Mouse (Mus musculus) cerebellum, postnatal 14 days (tissue): ENCODE measurements at regions not wholly inside any gene's neighbourhood (a gene's known extent, or its start where the extent isn't known, plus 50 kb on each side); places are given as distances from the start of the nearest gene placed in this dataset.
A peak's percentile ranks its signal among the peaks of the same experiment; 100 is the strongest.

Source experiments
- DNase-seq, 2 experiments: peaks; one replicate each; pipeline ENCODE4 v3.0.0; 2021; ENCODE audit warnings: mixed read lengths in 2 of 2

DNA sequence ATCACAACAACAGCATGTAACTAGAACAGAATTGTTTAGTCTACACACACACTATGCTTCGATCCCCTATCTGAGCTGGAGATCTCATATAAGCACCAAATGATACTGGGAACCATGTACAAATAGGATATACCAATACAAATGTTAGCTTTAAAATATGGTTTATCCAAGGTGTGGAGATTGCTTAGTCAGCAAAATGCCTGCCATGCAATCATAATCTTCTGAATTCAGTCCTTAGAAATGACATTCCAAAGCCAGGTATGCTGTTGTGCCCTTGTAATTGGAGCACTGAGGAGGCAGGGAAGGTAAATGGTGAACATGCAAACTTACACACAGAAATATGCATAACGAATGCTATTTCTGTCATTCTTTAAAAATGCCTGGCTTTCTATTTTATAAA lies 54.0 kb upstream of the Thsd7b start:
- DNase-seq, result no peak

- DNase-seq, result no peak
These were observed 64.3 kb upstream of the Thsd7b start for GRCm38 (mm10) chr1:129208806-129209205.

- DNase-seq, result peak; percentile 2 to 5
These were observed 64.7 kb upstream of the Thsd7b start for GRCm38 (mm10) chr1:129208406-129208805.

DNA sequence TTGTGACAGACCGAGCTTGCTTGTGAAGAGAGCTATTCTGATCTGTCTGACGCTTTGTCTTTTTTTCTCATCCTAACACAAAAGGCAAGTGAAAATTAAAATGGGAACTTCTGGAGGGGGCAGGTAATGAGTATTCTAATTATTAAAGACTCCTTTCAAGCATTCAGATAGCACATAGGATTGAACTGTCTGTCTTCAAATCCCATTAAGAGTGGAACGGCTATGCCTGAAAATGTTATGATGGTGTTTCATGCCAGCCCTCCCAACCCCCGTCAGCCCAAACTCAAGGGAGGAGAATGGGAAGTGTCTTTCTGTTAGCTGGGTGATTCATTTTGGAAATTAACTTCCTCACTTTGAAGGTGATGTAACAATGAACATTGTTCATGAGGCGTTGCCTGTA lies 65.4 kb upstream of the Thsd7b start:
- no peak for DNase-seq

DNA sequence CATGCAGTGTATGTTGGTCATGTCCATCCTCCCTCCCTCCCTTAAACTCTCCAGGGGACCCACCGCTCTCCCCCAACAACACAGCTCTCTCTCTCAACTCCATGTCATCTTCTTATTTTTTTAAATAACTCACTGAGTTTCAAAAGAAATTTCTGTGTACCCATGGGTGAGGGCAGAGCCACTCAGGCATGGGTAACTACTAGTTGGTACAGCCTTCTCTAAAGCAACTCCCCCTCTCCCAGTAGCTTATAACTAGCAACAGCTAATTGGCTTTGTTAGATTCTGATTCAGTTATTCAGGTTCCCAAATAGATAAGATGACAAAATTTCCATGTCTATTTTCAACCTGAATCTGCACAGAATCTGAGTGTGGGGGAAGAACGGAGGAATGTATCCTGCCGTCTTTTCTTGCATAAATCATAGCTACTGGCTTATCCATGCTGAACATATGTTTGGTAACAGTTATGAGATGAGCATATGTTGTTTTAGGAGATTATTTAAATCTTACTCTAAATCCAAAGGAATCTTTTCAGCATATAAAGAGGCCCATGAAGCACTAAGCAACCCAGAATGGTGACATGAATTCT lies 92.8 kb upstream of the Thsd7b start:
- no peak for DNase-seq

DNA sequence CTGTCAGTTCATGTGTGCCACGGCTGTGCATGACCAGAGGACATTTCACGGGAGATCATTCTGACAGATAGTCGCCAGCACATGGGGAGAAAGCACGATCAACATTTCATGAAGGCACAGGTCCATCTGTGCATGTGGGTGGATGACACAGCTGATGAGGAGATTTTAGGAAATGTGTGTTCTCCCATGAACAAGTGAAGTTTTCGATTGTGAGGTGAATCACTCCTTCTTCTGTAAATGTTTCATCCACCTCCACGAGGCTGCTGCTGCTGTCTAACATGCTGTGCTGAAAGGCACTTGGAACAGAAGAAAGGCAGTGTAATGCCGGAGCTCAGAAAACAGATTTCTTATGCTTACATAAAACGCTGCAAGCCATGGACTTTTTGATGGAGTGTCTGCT lies 103.2 kb upstream of the Thsd7b start:
- no peak for DNase-seq

DNA sequence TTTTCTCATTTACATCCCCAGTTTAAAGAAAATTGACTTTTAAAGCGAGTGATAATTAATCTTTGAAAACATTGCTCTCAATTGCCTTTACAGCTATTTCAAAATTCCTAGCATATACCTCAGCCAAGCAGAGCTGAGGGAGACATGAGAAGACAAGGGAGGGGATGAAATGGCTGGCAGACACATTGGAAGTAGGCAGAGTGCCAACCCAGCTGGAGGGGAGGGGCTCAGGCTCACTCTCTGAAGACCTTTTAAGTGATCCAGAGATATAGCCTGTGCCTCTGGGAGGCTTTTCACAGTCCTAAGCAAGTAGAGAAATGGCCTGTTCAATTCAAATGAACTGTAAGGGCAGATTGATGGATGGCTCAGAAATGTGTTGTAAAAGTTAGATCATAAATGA lies 122.5 kb upstream of the Thsd7b start:
- peak; percentile 19 to 49 for DNase-seq

DNA sequence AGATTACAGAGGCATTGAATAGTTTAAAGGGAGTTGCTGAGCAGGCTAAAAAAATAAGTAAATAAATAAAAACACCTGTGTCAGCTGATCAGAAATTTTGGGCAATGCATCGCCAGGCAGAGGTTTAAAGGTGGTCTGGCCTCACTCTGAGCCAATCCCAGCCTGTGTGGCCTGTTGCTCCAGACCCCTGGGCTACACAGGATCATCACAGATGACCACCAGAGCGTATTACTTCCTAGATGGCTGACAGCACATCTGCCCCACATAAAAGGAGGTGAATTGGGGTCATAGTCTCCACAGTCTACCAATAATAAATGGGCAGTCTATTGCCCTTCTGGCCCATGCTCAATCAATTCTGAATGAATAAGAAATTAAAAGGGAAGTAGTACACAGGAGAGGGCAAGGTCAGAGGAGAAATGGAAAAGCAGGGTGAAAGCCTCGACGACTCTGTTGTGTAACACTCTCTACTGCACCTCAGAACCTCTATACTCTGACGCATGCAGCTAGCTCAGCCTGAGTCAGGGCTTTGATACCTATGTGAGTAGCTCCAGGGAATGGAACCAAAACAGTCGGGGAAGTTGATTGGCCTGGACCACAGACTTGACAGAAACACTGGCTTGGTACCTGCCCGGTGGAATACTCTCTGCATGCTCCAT lies 124.2 kb upstream of the Thsd7b start:
- no peak for DNase-seq

DNA sequence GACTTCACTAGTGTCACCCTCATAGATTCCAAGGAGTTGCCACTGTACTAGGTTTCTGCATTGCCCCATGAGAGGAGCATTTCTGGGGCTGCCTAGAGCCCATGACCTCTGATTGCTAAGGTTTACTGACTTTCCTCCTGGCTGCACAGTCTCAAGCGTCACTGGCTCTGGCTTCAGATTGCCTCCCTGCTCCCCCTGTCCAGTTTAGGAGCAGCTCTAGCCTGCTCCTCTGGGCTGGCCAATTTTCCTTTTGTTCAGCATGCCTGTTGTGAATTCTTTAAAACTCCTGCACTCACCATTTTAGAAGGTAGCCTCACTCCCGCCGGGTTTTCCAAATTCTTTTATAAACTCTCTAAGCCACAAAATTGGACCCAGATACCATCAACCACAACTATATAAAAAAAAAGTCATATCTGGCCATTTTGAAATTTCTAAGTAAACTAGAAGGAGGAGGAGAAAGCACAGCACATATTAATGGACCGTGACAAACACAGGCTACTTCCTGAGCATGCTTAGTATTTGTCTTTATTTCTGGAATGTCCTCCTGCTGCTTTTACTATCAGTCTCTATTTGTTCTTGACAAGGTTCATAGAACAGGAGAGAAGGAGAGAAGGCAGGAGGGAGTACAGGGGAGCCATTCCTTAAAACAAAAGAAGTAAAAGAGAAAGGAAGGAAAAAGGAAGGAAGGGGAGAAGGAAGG lies 126.6 kb upstream of the Thsd7b start:
- no peak for DNase-seq

DNA sequence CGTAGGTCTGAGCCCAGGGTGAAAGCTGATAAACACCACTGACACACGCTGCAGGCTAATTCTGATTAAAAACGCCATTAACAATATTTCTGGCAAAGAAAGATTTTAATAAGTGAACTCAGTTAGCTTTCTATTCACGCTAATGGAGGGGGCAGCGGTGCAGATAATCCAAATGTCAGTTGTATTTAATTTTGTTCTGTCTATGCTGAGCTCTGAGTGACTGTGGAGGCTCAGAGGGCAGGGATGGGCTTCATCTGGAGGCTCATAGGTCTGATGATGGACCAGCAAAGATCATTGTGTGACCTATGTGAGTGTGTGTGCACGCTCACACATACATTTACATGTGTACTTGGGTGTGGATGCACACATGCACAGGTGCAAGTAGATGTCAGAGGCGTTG lies 134.3 kb upstream of the Thsd7b start:
- DNase-seq, result no peak

- no peak for DNase-seq
These were observed 166.0 kb upstream of the Thsd7b start for GRCm38 (mm10) chr1:129106961-129107557.

GRCm38 (mm10) chr1:129100997-129101396 lies 172.1 kb upstream of the Thsd7b start:
- no peak for DNase-seq

- no peak for DNase-seq
These were observed 194.8 kb upstream of the Thsd7b start for GRCm38 (mm10) chr1:129078274-129078673.

GRCm38 (mm10) chr1:129057182-129057581 lies 215.9 kb upstream of the Thsd7b start:
- peak; percentile 6 to 9 for DNase-seq

- DNase-seq, result no peak
These were observed 217.8 kb upstream of the Thsd7b start for GRCm38 (mm10) chr1:129055252-129055651.

DNA sequence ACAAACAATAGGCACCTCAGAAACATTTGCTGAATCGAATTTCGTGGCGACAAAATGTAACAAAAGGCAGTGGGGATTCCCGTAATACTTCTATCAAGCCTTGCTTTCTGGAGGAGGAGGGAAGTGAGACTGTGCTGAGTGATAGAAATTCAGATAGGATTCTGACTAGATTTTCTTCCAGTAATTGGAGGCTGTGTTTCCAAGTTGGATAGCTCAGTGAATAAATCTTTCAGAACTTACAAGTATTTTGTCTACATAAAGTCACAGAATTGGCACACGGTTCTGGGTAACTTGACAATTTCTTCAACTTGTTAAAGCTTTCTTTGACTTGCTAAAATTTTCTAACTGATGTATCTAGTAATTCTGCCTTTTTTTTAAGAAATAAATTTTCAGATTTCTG lies 239.4 kb upstream of the Thsd7b start:
- DNase-seq, result no peak

DNA sequence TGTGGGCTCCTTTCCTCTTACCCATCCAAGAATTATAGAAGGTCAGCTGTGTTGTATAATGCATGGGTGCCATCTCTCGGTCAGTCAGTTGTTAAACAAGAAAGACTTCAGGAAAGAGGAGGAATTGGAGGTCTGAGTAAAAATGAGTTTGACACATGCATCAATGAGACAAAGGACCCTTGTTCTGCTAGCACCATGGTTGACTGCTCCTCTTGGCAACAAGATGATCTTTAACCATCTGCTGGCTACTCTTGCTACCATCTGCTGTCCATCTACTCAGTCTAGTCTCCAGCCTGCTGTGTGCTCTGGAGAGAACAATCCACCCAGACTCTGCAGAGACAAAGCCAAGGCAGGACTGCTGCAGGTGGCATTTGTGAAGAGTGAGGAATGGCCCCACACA lies 267.2 kb upstream of the Thsd7b start:
- peak; percentile 53 to 72 for DNase-seq

DNA sequence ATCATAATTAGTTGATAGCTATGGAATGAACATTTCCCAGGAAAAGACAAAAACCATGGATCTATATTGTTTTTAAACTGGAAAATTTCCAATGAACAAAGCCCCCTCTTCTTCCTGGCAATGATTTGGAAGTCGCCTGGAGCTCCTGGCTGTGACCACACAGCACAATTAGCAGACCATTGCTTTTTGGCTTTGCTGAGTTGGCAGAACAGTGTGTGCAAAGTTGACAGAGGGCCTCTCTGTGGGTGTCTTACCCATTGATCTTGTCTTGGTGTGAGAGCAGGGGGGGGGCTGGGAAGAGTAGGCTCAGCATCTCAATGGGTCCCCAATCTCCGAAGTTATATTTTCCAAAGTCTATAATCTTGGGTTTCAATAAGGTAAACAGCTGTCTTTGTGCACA lies 270.8 kb upstream of the Thsd7b start:
- DNase-seq, result peak; percentile 38 to 67

- DNase-seq, result no peak
These were observed 271.3 kb upstream of the Thsd7b start for GRCm38 (mm10) chr1:129001766-129002165.

- peak; percentile 29 to 49 for DNase-seq
These were observed 273.2 kb upstream of the Thsd7b start for GRCm38 (mm10) chr1:128999741-129000517.

DNA sequence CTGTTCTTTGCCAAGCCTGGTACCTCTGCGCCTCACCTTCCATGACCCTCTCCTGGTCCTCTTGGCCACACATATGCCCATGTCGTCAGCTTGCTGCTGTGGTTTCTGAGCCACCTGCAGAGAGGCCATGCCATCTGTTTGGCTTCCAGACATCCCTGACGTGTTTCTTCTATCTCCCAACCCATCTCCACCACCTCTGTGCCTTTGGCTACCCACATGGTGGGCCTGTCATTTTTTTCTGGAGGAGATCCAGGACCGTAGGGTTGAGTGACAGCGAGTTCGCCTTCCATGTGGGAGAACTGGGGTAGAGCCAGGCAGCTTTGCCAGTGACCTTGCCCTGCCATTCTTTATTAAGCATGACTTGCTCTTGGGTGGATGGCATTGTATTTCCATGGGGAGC lies 278.4 kb upstream of the Thsd7b start:
- peak; percentile 82 to 86 for DNase-seq

DNA sequence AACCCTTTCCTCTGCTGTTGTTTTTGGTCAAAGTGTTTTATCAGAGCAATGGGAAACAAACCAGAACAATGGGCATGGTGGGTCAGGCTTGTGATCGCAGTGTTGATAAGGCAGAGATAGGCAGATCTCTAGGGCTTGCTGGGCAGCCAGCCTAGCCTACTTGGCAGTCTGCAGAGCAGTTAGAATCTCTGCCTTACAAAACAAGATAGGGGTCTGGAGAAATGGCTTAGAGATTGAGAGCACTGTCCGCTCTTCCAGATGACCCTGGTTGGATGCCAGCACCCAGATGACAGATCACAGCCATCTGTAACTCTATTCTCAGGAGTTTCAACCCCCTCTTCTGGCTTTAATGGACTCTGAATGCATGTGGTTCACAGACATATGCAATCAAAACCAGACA lies 289.7 kb upstream of the Thsd7b start:
- peak; percentile 66 to 69 for DNase-seq

DNA sequence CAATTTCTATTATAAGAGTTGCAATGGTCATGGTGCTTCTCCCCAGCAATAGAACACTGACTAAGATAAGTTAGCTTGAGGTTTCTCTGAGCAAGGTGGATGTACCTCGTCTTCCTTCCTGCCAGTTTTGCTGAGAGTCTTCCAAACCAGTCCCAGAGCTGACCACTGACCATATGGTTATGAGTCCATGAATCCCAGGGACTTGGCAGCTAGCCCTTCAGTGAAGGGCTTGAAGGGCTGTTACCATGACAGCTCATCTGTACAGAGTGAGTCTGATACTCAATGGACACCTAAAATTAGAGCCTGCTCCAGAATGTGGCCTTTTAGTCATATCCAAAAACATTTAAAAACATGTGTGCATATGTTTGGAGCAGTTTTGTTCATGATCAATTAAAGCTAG lies 297.5 kb upstream of the Thsd7b start:
- DNase-seq, result peak; percentile 84 to 89
